Mouse (Mus musculus) adrenal gland, postnatal 4 days (tissue): ENCODE data around the gene Fbxw21. TPM values are rescaled to one million over a fixed set of nuclear protein-coding genes. Genes with fewer than 3 reads are reported as not detected.
"Not testable (repeated sequence)": the region's sequence is repeated elsewhere in the genome, so short reads cannot be mapped to it uniquely, and the experiment has no call there.

Source experiments
- DNase-seq, 2 experiments: peaks; one replicate each; pipeline ENCODE4 v3.0.0; 2021 to 2022; ENCODE audit warnings: low spot score in 2 of 2, mixed read lengths in 2 of 2
- long read RNA-seq, 2 experiments: library from polyadenylated mRNA; stranded (forward); transcript quantifications; one replicate each; pipeline ENCODE4 v2.0.0; 2021
- total RNA-seq, 2 experiments: library from RNA; stranded (reverse); gene quantifications; 2 replicates each; pipeline ENCODE4 v1.2.3; 2021

Fbxw21 gene
- not detected for total RNA-seq
- long read RNA-seq, experiment 1: 0 reads
- long read RNA-seq, experiment 2: 0 reads

GRCm38 (mm10) chr9:109161941-109162340 lies at the start of gene Fbxw21:
Fbxw21 (minus strand) TSS chr9:109162041.
- no peak for DNase-seq

DNA sequence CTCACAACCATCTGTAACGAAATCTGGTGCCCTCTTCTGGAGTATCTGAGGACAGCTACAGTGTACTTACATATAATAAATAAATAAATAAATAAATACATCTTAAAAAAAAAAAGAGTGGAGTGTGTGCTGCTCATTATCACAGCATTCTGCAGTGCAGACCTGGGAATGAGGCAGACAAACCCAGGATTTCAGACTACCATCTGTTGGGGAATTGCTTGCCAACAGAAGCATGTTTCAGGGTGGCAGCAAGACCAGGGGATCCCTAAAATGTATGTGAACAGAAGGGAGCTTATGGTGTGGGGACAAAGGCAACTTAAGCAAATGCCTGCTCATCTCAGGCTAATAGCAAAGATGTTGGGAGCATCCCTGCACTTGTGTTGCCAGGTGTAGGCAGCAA lies 39.5 kb upstream of the Fbxw21 start:
- DNase-seq: not testable (repeated sequence)

GRCm38 (mm10) chr9:109200349-109200748 lies 38.5 kb upstream of the Fbxw21 start:
- DNase-seq: no peak

- no peak for DNase-seq
Observed at GRCm38 (mm10) chr9:109199353-109199752, 37.5 kb upstream of the Fbxw21 start.

DNA sequence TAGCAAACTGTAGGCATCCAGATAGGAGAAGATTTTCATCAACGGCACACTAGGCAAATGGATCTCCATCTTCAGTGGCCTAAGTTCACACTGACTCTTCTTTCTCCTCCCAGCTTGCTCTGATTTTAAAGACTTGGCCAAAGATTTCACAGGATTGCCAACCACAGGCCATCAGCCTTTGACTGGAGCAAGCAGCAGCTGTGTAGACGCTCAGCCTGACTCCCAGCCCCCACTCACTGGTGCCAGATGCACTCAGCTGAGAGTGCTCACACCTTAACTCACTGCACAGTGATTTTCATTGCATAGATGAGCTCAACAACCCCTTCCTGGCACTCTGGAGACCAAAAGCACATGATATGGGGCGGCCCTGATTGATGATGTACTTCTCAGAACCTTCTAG lies 34.0 kb upstream of the Fbxw21 start, which contains the start of gene Fbxw13:
Fbxw13 (minus strand) TSS at position 101 of the 400 bp plus-strand sequence.
- DNase-seq: not testable (repeated sequence)

DNA sequence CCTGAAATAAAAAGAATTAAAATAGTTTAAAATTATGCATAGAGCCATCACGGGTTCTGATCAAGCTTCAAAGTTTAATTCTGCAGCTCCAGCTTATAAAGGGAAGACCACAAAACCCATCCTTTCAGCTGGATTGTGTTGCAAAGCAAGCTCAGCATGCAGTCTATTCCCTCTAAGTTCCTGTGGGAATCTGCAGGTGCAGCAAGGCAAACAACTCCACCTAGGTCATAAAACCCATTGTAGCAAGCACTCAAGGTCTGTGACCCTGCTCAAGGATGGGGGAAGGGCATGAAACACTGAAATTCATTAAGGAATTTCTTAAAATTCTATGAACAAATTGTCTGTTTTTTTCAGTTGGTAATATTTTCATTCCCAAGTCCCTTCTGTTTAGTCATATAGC lies 15.4 kb upstream of the Fbxw21 start:
- DNase-seq: no peak

- no peak for DNase-seq
Observed at GRCm38 (mm10) chr9:109176301-109176700, 14.5 kb upstream of the Fbxw21 start.

GRCm38 (mm10) chr9:109167316-109167715 lies 5.5 kb upstream of the Fbxw21 start:
- no peak for DNase-seq

DNA sequence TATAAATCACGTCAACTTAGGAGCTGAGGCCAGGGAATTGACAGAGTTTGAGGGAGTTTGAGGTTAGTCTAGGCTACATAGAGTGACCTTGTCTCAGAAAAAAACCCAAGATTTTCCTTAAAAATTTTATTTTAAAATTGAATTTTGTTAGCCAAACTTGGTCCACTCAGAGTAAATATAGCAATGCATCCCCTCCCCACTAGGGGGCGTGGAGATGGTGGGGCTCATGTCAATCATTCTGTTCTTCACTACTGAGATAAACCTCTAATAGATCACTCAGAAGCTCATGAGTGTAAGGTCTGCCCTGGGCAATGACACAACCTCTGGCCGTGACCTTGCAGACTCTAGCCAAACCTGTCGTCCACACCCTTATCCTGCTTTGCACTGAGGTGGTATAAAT lies 21.4 kb downstream of the Fbxw21 start:
- DNase-seq: not testable (repeated sequence)

- no peak for DNase-seq
Observed at GRCm38 (mm10) chr9:109130076-109130475, 31.8 kb downstream of the Fbxw21 start.

- no peak for DNase-seq
Observed at GRCm38 (mm10) chr9:109128211-109128610, 33.6 kb downstream of the Fbxw21 start.

DNA sequence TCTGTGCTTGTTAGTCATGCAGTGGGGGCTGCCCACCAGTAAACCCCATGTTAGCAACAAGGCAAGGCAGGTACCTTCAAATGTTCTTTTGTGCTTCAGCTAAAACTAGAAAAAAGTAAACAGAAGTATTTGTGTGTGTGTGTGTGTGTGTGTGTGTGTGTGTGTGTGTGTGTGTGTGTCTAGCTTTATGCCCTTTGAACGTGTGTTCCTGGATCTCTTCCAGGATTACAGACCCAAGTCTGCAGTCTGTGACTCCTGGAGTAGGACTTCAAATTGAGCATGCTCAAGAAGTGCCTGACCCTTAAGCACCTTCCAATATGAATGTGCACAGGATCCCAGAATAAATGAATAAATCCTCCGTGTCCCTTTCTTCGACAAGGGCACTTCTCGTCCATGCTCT lies 34.8 kb downstream of the Fbxw21 start:
- no peak for DNase-seq

DNA sequence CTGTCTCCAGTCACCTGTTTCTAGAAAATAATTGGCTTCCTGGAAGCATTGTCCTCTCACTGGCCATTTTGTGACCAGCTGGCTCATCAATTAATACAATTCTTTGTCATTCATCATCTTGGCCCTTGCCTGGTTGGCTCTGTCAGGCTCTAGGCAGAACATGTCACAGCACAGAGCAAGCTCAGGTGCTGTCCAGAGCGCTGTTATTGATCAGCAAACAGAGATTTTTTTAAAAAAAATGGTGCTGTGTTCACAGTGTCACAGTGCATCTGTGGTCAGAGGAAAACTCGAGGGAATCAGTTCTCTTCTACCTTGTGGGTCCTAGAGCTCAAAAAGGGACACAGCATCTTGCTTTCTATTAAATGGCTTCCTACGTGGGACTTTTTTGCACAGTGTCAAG lies 36.4 kb downstream of the Fbxw21 start:
- no peak for DNase-seq

- no peak for DNase-seq
Observed at GRCm38 (mm10) chr9:109125043-109125442, 36.8 kb downstream of the Fbxw21 start.

GRCm38 (mm10) chr9:109124164-109124563 lies 37.7 kb downstream of the Fbxw21 start:
- DNase-seq: no peak

- no peak for DNase-seq
Observed at GRCm38 (mm10) chr9:109123266-109123665, 38.6 kb downstream of the Fbxw21 start.

DNA sequence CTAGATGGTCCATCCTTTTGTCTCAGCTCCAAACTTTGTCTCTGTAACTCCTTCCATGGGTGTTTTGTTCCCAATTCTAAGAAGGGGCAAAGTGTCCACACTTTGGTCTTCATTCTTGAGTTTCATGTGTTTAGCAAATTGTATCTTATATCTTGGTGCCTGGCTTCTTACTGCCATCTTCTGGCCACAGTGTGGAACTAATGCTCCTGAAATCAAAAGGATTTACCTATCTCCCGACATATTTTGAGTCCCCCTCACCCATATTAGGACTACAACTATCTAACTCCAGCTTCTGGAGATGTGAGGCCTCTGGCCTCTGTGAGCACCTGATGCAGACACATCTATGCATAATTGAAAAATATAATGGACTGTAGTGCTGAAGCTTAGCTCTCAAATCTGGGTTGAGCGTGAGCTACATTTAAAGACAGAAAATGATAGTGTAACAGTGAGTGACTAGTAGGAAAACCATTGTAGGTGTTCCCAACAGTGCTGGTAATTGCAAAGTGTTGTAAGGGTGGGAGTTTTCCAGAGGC lies 39.2 kb downstream of the Fbxw21 start:
- no peak for DNase-seq

- DNase-seq: no peak
Observed at GRCm38 (mm10) chr9:109120956-109121355, 40.9 kb downstream of the Fbxw21 start.

DNA sequence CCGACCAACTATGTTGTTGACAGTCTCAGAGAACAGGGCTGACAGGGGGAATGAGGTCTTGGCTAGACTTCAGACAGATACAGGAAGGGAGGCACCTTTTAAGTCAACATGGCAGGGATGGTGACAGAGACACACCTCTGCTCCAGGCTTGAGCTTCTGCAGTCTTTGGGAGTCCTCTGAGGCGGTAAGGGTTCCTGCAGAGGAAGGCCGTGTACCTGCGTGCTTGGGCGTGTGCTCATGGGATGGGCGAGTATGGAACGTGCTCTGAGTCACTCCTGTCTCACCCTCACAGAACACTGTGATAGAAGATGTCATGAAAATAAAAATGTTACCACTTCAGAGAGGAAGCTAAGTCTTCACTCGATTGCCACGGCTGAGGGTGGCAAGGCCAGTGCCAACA lies 42.3 kb downstream of the Fbxw21 start:
- DNase-seq: no peak

GRCm38 (mm10) chr9:109118106-109118505 lies 43.7 kb downstream of the Fbxw21 start:
- no peak for DNase-seq

DNA sequence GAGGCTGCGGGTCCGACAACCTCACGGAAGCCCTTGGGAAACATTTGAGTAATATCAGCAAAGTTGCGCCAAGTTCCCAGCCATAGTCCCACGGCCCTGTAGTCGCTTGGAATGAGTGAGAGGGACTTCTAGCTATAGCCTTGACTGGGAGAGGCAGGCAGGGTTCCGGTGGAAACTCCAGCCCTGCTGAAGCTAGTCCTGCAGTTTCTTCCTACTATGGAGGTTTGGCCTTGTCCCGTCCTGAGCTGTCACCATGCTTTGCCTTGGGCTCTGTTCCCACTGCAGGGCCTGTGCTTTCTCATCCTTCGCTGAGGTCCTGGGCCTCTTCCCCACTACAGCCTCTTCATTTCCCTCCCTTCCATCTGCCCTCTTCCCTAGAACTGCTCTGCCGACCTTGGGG lies 45.6 kb downstream of the Fbxw21 start:
- peak; percentile 21 to 27 for DNase-seq

- peak; percentile 2 for DNase-seq
Observed at GRCm38 (mm10) chr9:109114871-109115270, 47.0 kb downstream of the Fbxw21 start.

DNA sequence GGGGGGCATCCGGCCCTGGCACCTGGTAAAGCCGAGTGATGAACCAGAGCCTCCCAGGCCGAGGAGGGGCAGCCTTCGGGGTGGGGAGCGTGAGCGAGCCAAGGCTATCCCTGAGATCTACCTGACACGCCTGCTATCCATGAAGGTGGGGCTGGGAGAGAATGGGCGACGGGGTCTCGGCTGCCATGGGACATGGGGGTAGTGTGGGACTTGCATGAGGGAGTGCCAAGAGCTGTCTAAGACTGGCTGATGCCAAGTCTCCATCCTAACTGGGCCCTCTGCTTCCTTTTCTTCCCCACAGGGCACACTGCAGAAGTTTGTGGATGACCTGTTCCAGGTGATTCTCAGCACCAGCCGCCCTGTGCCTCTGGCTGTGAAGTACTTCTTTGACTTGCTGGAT lies 47.6 kb downstream of the Fbxw21 start:
- peak; percentile 2 for DNase-seq

- DNase-seq: peak; percentile 1 to 2
Observed at GRCm38 (mm10) chr9:109113331-109113730, 48.5 kb downstream of the Fbxw21 start.
